Mouse (Mus musculus): ENCODE data around the gene Hid1. TPM values are rescaled to one million over a fixed set of nuclear protein-coding genes. Genes with fewer than 3 reads are reported as not detected.

Hid1 gene
- total and polyA plus RNA-seq, 2 experiments from 2014 or later, result 58.1 to 87.5 TPM

DNA sequence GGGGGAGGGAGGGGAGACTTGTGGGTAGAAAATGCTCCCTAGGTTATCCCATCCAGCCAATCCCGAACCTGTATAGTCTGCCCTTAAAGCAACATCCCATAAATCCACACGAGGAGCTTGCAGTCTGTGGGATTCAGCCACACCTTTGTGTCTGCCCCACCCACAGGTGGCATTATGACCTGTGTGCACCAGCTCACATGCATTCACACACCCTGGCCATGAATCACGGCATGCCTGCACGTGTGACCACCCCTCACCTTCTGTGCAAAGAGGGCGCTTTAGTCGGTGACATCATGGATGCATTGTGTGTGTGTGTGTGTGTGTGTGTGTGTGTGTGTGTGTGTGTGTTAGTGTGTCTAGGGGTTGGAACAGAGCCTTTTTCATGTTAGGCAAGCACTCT, 25.7 kb downstream of the Hid1 start:
- DNase-seq (ENCODE audit: low spot score) (no peak), ATAC-seq (no peak)
- Histone ChIP-seq H3K4me2 (ENCODE audit: low read depth, low read length) (no peak overlapping the region), H3K9ac (replicated peaks; ENCODE audit: low read length) (no peak overlapping the region), H3K4me3 (ENCODE audit: low read length) (no peak overlapping the region), H3K9me3 (ENCODE audit: low read length) (no peaks in the 10 kb centered on the region), H3K27me3 (ENCODE audit: insufficient read depth, low read length) (no peaks in the 10 kb centered on the region), H3K36me3 (ENCODE audit: insufficient read depth, low read length) (no peaks in the 10 kb centered on the region), H3K4me1 (ENCODE audit: insufficient read depth, low read length) (no peaks in the 10 kb centered on the region), H3K27ac (no peak overlapping the region)
- no peak for TF ChIP-seq CTCF (IDR thresholded peaks at IDR 0.05; ENCODE audit: low read depth)
- 71% methylated on average over 6 of the region's 6 CpGs for WGBS

DNA sequence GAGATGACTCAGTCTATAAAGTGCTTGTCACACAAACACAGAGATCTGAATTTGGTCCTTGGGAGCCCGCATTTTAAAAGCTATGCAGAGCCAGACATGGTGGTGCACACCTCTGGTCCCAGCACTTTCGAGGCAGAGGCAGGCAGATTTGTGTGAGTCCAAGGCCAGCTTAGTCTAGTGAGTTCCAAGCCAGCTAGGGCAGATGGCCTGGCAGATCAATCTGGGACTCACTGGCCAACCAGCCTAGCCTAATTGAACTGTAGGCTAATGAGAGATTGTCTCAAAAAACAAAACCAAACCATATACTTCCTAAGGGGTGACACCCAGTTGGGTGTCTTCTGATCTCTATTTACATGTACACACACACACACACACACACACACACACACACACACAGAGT, 26.3 kb downstream of the Hid1 start:
- Histone ChIP-seq H3K9me3 (ENCODE audit: low read length) (no peaks in the 10 kb centered on the region), H3K4me3 (ENCODE audit: low read length) (no peak overlapping the region), H3K9ac (replicated peaks; ENCODE audit: low read length) (no peak overlapping the region), H3K4me2 (ENCODE audit: low read depth, low read length) (no peak overlapping the region), H3K27ac (no peak overlapping the region), H3K27me3 (ENCODE audit: insufficient read depth, low read length) (0 out of 2 replicates have a peak, but pooled peaks cover 1% of the 10 kb centered on the region), H3K4me1 (ENCODE audit: insufficient read depth, low read length) (no peaks in the 10 kb centered on the region), H3K36me3 (ENCODE audit: insufficient read depth, low read length) (no peaks in the 10 kb centered on the region)
- DNase-seq (ENCODE audit: low spot score), result no peak
- no peak for ATAC-seq
- WGBS, result 65% methylated on average over 2 of the region's 2 CpGs
- TF ChIP-seq CTCF (IDR thresholded peaks at IDR 0.05; ENCODE audit: low read depth), result no peak

DNA sequence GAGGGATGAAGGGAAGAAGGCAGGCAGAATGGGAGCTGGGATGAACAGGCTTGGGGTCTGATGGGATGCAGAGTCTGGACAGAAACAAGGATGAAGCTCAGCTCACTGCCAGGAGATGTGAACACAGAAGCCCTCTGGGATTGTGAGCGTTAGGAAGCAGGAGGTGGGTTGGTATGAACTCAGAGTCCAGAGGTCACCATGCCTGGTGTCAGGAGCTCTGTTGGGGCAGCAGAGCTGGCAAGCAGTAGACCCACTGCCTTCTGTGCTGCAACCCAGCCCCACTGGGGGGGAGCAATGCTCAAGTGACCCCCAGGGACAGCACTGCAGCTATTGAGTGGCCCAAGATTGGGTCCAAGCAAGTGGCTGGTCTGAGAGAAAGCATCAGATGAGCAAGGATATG, 29.7 kb downstream of the Hid1 start:
- no peak overlapping the region for H3K27ac ChIP-seq
- ATAC-seq, result no peak
- H3K9ac ChIP-seq (replicated peaks; ENCODE audit: low read length), result no peak overlapping the region
- no peak for DNase-seq (ENCODE audit: low spot score)
- H3K27me3 ChIP-seq (ENCODE audit: insufficient read depth, low read length), result peaks cover 12% of the 10 kb centered on the region; the same call in 1 of the 2 replicates
- no peaks in the 10 kb centered on the region for H3K36me3 ChIP-seq (ENCODE audit: insufficient read depth, low read length)
- WGBS, result 83% methylated on average over 1 of the region's 1 CpGs
- no peaks in the 10 kb centered on the region for H3K9me3 ChIP-seq (ENCODE audit: low read length)
- no peak for TF ChIP-seq CTCF (IDR thresholded peaks at IDR 0.05; ENCODE audit: low read depth)
- H3K4me3 ChIP-seq (ENCODE audit: low read length), result no peak overlapping the region
- H3K4me1 ChIP-seq (ENCODE audit: insufficient read depth, low read length), result no peaks in the 10 kb centered on the region
- no peak overlapping the region for H3K4me2 ChIP-seq (ENCODE audit: low read depth, low read length)

DNA sequence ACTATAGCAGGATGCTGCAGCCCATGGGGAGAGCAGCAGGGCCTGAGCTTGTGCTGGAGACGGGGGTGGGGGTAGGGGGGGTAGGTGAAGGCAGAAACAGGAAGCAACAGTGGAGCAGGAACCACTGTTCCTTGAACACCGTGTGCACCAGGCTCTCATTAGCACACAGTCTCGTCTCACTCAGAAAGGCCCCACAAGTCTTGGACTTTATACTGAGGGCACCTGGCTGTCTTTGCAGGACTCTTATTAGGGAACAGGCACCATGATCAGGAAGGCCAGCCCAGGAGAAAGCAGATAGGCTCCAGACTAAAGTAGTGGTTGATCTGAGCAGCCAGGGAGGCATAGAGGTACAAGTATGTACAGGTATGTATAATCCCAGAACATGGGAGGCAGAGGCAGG, 30.2 kb downstream of the Hid1 start:
- DNase-seq (ENCODE audit: low spot score) (no peak), ATAC-seq (no peak)
- Histone ChIP-seq H3K9me3 (ENCODE audit: low read length) (no peaks in the 10 kb centered on the region), H3K4me2 (ENCODE audit: low read depth, low read length) (no peak overlapping the region), H3K27ac (no peak overlapping the region), H3K9ac (replicated peaks; ENCODE audit: low read length) (no peak overlapping the region), H3K4me3 (ENCODE audit: low read length) (no peak overlapping the region), H3K4me1 (ENCODE audit: insufficient read depth, low read length) (no peaks in the 10 kb centered on the region), H3K36me3 (ENCODE audit: insufficient read depth, low read length) (no peaks in the 10 kb centered on the region), H3K27me3 (ENCODE audit: insufficient read depth, low read length) (peaks cover 12% of the 10 kb centered on the region; the same call in 1 of the 2 replicates)
- TF ChIP-seq CTCF (IDR thresholded peaks at IDR 0.05; ENCODE audit: low read depth), result no peak
- WGBS, result 65% methylated on average over 3 of the region's 3 CpGs

DNA sequence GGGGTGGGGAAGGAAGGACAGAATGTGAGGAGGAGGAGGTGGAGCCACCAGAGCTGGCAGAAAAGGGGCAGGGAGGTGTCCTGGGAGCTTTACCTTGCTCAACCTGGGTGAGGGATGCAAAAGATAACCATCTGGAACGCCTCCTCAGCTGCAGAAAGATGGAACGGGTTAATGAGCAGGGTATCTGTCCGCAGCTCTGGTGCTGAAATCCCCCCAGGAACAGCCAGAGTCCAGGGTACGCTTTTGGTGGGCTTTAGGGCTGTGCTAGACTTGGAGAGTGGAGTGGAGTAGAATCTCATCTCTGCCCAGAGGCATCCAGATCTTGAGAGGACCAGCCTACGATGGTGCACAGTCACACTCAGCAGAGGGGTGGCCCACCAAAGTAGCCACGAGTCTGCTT, 31.4 kb downstream of the Hid1 start:
- Histone ChIP-seq H3K36me3 (ENCODE audit: insufficient read depth, low read length) (no peaks in the 10 kb centered on the region), H3K9me3 (ENCODE audit: low read length) (no peaks in the 10 kb centered on the region), H3K9ac (replicated peaks; ENCODE audit: low read length) (no peak overlapping the region), H3K27me3 (ENCODE audit: insufficient read depth, low read length) (peaks cover 12% of the 10 kb centered on the region; the same call in 1 of the 2 replicates), H3K27ac (no peak overlapping the region), H3K4me3 (ENCODE audit: low read length) (no peak overlapping the region), H3K4me1 (ENCODE audit: insufficient read depth, low read length) (no peaks in the 10 kb centered on the region), H3K4me2 (ENCODE audit: low read depth, low read length) (no peak overlapping the region)
- ATAC-seq, result no peak
- DNase-seq (ENCODE audit: low spot score), result no peak
- TF ChIP-seq CTCF (IDR thresholded peaks at IDR 0.05; ENCODE audit: low read depth), result no peak
- 27% methylated on average over 6 of the region's 6 CpGs for WGBS

DNA sequence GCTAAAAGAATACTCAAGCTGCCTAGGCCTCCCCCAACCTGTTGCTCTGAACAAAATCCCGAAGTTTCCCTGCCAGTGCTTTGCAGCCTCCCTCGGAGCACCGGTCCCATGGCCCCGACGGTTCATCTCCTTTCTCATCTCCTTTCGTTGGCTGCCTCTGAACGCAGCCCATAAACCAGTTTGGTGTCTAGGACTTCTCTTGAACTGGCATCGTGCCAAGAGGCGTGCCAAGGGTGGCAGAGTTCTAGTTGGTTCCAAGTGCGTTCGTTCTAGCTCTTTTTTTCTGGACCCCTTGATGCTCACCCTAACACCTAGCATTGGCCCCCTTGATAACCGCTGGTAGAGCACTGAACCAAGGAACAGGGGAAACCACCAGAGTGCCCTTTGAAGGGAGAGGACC, 32.3 kb downstream of the Hid1 start:
- H3K9me3 ChIP-seq (ENCODE audit: low read length), result no peaks in the 10 kb centered on the region
- no peaks in the 10 kb centered on the region for H3K4me1 ChIP-seq (ENCODE audit: insufficient read depth, low read length)
- no peak for TF ChIP-seq CTCF (IDR thresholded peaks at IDR 0.05; ENCODE audit: low read depth)
- H3K27me3 ChIP-seq (ENCODE audit: insufficient read depth, low read length), result peaks cover 12% of the 10 kb centered on the region; the same call in 1 of the 2 replicates
- peak overlapping the region; percentile 26; the same call in 1 of the 2 replicates for H3K4me3 ChIP-seq (ENCODE audit: low read length)
- no peak for DNase-seq (ENCODE audit: low spot score)
- no peak overlapping the region for H3K9ac ChIP-seq (replicated peaks; ENCODE audit: low read length)
- ATAC-seq, result no peak
- no peaks in the 10 kb centered on the region for H3K36me3 ChIP-seq (ENCODE audit: insufficient read depth, low read length)
- WGBS, result 47% methylated on average over 12 of the region's 12 CpGs
- H3K27ac ChIP-seq, result no peak overlapping the region
- H3K4me2 ChIP-seq (ENCODE audit: low read depth, low read length), result no peak overlapping the region

DNA sequence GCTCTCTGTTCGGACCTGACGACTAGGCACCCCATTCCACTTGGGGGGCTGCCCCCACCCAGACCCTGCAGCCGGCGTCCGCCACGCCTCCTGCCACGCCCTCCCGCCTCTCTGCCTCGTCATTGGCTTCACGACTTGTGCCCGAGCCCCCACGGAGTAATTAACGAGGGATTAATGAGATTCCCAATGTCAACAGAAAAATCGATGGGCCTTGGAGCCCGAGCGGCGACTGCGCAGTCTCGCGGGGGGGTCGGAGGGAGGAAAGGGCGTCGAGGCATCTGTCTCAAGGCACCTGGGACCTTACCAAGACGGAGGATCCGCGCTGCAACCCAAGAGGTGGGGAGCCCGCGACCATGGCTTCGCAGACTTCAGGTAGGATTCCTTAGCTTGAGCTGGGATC, 33.0 kb downstream of the Hid1 start, which contains the start of gene Otop3:
TSS of gene Otop3 (plus strand) at position 201 of the 400 bp plus-strand sequence.
- no peak for TF ChIP-seq CTCF (IDR thresholded peaks at IDR 0.05; ENCODE audit: low read depth)
- peak within 1 kb of the TSS; percentile 26 for H3K4me3 ChIP-seq (ENCODE audit: low read length)
- no peaks in the 10 kb centered on the region for H3K9me3 ChIP-seq (ENCODE audit: low read length)
- 4% methylated on average over 29 of the region's 29 CpGs for WGBS
- ATAC-seq (peak; percentile 11; the same call in 1 of the 2 replicates), DNase-seq (ENCODE audit: low spot score) (peak; percentile 55)
- peaks cover 12% of the 10 kb centered on the region; the same call in 1 of the 2 replicates for H3K27me3 ChIP-seq (ENCODE audit: insufficient read depth, low read length)
- no peaks in the 10 kb centered on the region for H3K4me1 ChIP-seq (ENCODE audit: insufficient read depth, low read length)
- H3K4me2 ChIP-seq (ENCODE audit: low read depth, low read length), result peak within 1 kb of the TSS; percentile 60
- no peaks in the 10 kb centered on the region for H3K36me3 ChIP-seq (ENCODE audit: insufficient read depth, low read length)
- peak within 1 kb of the TSS; percentile 49 for H3K9ac ChIP-seq (replicated peaks; ENCODE audit: low read length)
- H3K27ac ChIP-seq, result no peak within 1 kb of the TSS
